Mouse (Mus musculus) hindbrain, embryonic 11.5 days (tissue): Measurements from ENCODE around the gene Lrrc32. TPM values are rescaled to one million over a fixed set of nuclear protein-coding genes. Genes with fewer than 3 reads are reported as not detected.

ENCODE experiments used
- ATAC-seq: fragments of 200-750 bp; cut with Nextera tagmentation; 2 replicates; pipeline ENCODE4 v1.8.0; 2017; ENCODE audit warnings: mild to moderate bottlenecking, moderate TSS enrichment, moderate library complexity; ENCODE audit not compliant: low FRiP score
- DNase-seq: peaks from one replicate; pipeline ENCODE4 v3.0.0-alpha.2; 2015; ENCODE audit warnings: low spot score
- H3K27ac ChIP-seq: fragments of 300-500 bp; sonication (generic); 2 replicates; pipeline ENCODE4 v1.5.1; 2014; ENCODE audit warnings: mild to moderate bottlenecking, low read depth, low read length
- H3K27me3 ChIP-seq: fragments of 300-500 bp; sonication (generic); 2 replicates; pipeline ENCODE4 v1.6.1; 2014; ENCODE audit warnings: mild to moderate bottlenecking, low read length, moderate library complexity, mixed read lengths; ENCODE audit not compliant: control insufficient read depth, insufficient read depth
- H3K36me3 ChIP-seq: fragments of 300-500 bp; sonication (generic); 2 replicates; pipeline ENCODE4 v1.6.1; 2014; ENCODE audit warnings: mild to moderate bottlenecking, low read length, moderate library complexity, mixed read lengths; ENCODE audit not compliant: control insufficient read depth, insufficient read depth
- H3K4me1 ChIP-seq: fragments of 300-500 bp; sonication (generic); replicated peaks from 2 replicates; pipeline ENCODE4 v1.6.1; 2014; ENCODE audit warnings: low read length, mixed read lengths; ENCODE audit not compliant: control insufficient read depth, insufficient read depth
- H3K4me2 ChIP-seq: fragments of 300-500 bp; sonication (generic); replicated peaks from 2 replicates; pipeline ENCODE4 v1.6.1; 2014; ENCODE audit warnings: mild to moderate bottlenecking, low read depth, low read length
- H3K4me3 ChIP-seq: fragments of 300-500 bp; sonication (generic); 2 replicates; pipeline ENCODE4 v1.5.1; 2014; ENCODE audit warnings: low read depth, low read length
- H3K9ac ChIP-seq: fragments of 300-500 bp; sonication (generic); 2 replicates; pipeline ENCODE4 v1.6.1; 2014; ENCODE audit warnings: low read depth, low read length
- H3K9me3 ChIP-seq: fragments of 300-500 bp; sonication (generic); 2 replicates; pipeline ENCODE4 v1.6.1; 2016; ENCODE audit warnings: low read length; ENCODE audit not compliant: control insufficient read depth
- WGBS: fragments of 180-500 bp; shearing (Covaris S2); extraction: QIAGEN DNeasy Blood & Tissue Kit; methylation state at CpG from one replicate; pipeline ENCODE4 v1.1.7; 2014; 5-methylcytosine and 5-hydroxymethylcytosine counted together
- polyA plus RNA-seq: library from polyadenylated mRNA; unstranded; fragments of >200 nt; fragmentation: Nextera tagmentation; extraction: Ambion mirVana; gene quantifications from 2 replicates; pipeline ENCODE4 v1.2.1, GENCODE M21; 2014

The Lrrc32 gene
- polyA plus RNA-seq, 1 experiment from 2014 or later: 3.3 TPM

- 79% methylated on average over 25 of the region's 25 CpGs for WGBS
- Histone ChIP-seq H3K9ac (no peak overlapping the region), H3K9me3 (no peaks in the 10 kb centered on the region), H3K36me3 (no peaks in the 10 kb centered on the region), H3K4me3 (no peak overlapping the region), H3K27ac (no peak overlapping the region), H3K4me1 (no peaks in the 10 kb centered on the region), H3K4me2 (no peak overlapping the region), H3K27me3 (no peaks in the 10 kb centered on the region)
- ATAC-seq: no peak
- DNase-seq: no peak
Observed at GRCm38 (mm10) chr7:98499561-98500292, 10.6 kb downstream of the Lrrc32 start.

- Histone ChIP-seq H3K27me3 (no peaks in the 10 kb centered on the region), H3K9ac (no peak overlapping the region), H3K36me3 (no peaks in the 10 kb centered on the region), H3K4me3 (no peak overlapping the region), H3K27ac (no peak overlapping the region), H3K4me2 (no peak overlapping the region), H3K4me1 (no peaks in the 10 kb centered on the region), H3K9me3 (no peaks in the 10 kb centered on the region)
- DNase-seq: no peak
- WGBS: 97% methylated on average over 3 of the region's 3 CpGs
- no peak for ATAC-seq
Observed at GRCm38 (mm10) chr7:98500470-98500869, 11.4 kb downstream of the Lrrc32 start.

GRCm38 (mm10) chr7:98501078-98501477 lies 12.0 kb downstream of the Lrrc32 start:
- Histone ChIP-seq H3K4me3 (no peak overlapping the region), H3K4me2 (no peak overlapping the region), H3K27me3 (no peaks in the 10 kb centered on the region), H3K4me1 (no peaks in the 10 kb centered on the region), H3K9ac (no peak overlapping the region), H3K27ac (no peak overlapping the region), H3K36me3 (no peaks in the 10 kb centered on the region), H3K9me3 (no peaks in the 10 kb centered on the region)
- DNase-seq: no peak
- ATAC-seq: no peak
- 87% methylated on average over 7 of the region's 7 CpGs for WGBS

- H3K4me3 ChIP-seq: no peak overlapping the region
- H3K9me3 ChIP-seq: no peaks in the 10 kb centered on the region
- no peak for DNase-seq
- H3K36me3 ChIP-seq: no peaks in the 10 kb centered on the region
- no peak overlapping the region for H3K27ac ChIP-seq
- H3K27me3 ChIP-seq: no peaks in the 10 kb centered on the region
- 32% methylated on average over 5 of the region's 5 CpGs for WGBS
- no peak for ATAC-seq
- H3K4me2 ChIP-seq: no peak overlapping the region
- H3K4me1 ChIP-seq: no peaks in the 10 kb centered on the region
- no peak overlapping the region for H3K9ac ChIP-seq
Observed at GRCm38 (mm10) chr7:98502921-98503320, 13.8 kb downstream of the Lrrc32 start.

GRCm38 (mm10) chr7:98503951-98504647 lies 15.0 kb downstream of the Lrrc32 start:
- H3K4me3 ChIP-seq: no peak overlapping the region
- H3K27ac ChIP-seq: no peak overlapping the region
- WGBS: 76% methylated on average over 6 of the region's 6 CpGs
- 0 out of 2 replicates have a peak, but pooled peaks have one; percentile 22 for ATAC-seq
- no peaks in the 10 kb centered on the region for H3K36me3 ChIP-seq
- H3K4me1 ChIP-seq: no peaks in the 10 kb centered on the region
- no peak overlapping the region for H3K9ac ChIP-seq
- DNase-seq: no peak
- H3K9me3 ChIP-seq: no peaks in the 10 kb centered on the region
- H3K4me2 ChIP-seq: no peak overlapping the region
- no peaks in the 10 kb centered on the region for H3K27me3 ChIP-seq

GRCm38 (mm10) chr7:98504726-98505314 lies 15.7 kb downstream of the Lrrc32 start:
- Histone ChIP-seq H3K9me3 (no peaks in the 10 kb centered on the region), H3K4me2 (no peak overlapping the region), H3K27me3 (no peaks in the 10 kb centered on the region), H3K27ac (no peak overlapping the region), H3K4me3 (no peak overlapping the region), H3K4me1 (no peaks in the 10 kb centered on the region), H3K36me3 (no peaks in the 10 kb centered on the region), H3K9ac (no peak overlapping the region)
- DNase-seq: no peak
- ATAC-seq: no peak
- WGBS: 41% methylated on average over 5 of the region's 5 CpGs

GRCm38 (mm10) chr7:98505664-98506063 lies 16.6 kb downstream of the Lrrc32 start:
- ATAC-seq: no peak
- peak; percentile 33 for DNase-seq
- Histone ChIP-seq H3K4me1 (no peaks in the 10 kb centered on the region), H3K27me3 (no peaks in the 10 kb centered on the region), H3K36me3 (no peaks in the 10 kb centered on the region), H3K4me3 (no peak overlapping the region), H3K9me3 (no peaks in the 10 kb centered on the region), H3K27ac (no peak overlapping the region), H3K9ac (no peak overlapping the region), H3K4me2 (no peak overlapping the region)
- WGBS: 22% methylated on average over 3 of the region's 3 CpGs

GRCm38 (mm10) chr7:98510961-98511958 lies 22.2 kb downstream of the Lrrc32 start:
- H3K9me3 ChIP-seq: no peaks in the 10 kb centered on the region
- no peak for DNase-seq
- no peaks in the 10 kb centered on the region for H3K36me3 ChIP-seq
- WGBS: 72% methylated on average over 15 of the region's 15 CpGs
- no peak overlapping the region for H3K27ac ChIP-seq
- no peak overlapping the region for H3K4me2 ChIP-seq
- H3K4me3 ChIP-seq: no peak overlapping the region
- H3K27me3 ChIP-seq: no peaks in the 10 kb centered on the region
- no peak overlapping the region for H3K9ac ChIP-seq
- no peak for ATAC-seq
- no peaks in the 10 kb centered on the region for H3K4me1 ChIP-seq
